In the genomic region with DNA sequence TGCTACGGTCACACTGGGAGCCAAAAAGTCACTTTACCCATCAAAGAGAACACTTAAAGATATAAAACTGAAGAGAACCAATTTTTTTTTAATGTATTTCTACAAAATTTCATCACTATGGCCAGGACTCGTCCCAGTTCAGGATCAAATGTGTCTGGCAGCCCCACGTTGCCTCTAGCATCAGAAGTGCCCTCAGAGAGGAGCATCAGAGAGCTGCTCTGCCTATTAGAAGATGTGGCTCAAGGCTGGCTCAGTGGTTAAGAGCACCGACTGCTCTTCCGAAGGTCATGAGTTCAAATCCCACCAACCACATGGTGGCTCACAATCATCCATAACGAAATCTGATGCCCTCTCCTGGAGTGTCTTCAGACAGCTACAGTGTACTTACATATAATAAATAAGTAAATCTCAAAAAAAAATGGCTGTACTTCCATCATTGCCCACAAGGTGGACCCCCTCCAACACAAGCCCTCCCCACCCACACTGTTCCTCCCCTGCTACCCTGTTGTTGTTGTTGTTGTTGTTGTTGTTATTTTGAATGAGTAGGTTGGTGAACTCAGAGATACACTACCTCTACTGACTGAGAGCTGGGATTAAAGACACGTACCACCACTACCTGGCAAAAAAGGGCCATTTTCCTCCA, we compare ENCODE assay signal across 9 mouse cellular contexts. TPM values are rescaled to one million over a fixed set of nuclear protein-coding genes. Genes with fewer than 3 reads are reported as not detected.
DNase-seq lines count a peak whose midpoint lies in the region; ATAC-seq lines count a peak whose summit lies in the region.
"Had no signal": no experiment of that assay in that cellular context is flagged by ENCODE, and none has a peak within 500 bp of the region (broad histone marks: within the 10 kb centered on the region; RNA-seq: fewer than 3 reads in every experiment).

No protein-coding gene starts in this region.

- no peak overlapping the region for H3K27ac ChIP-seq in heart, embryonic 10.5 days
- no peak overlapping the region for H3K27ac ChIP-seq in embryonic facial prominence, embryonic 11.5 days (replicated peaks; ENCODE audit: low read depth, low read length)
- no peak overlapping the region for H3K27ac ChIP-seq in limb, embryonic 11.5 days (replicated peaks; ENCODE audit: low read depth, low read length)
- H3K27ac ChIP-seq: limb, embryonic 12.5 days had no signal

- no peaks in the 10 kb centered on the region; the same call in 1 of the 2 replicates for H3K36me3 ChIP-seq in heart, embryonic 10.5 days
- H3K36me3 ChIP-seq in embryonic facial prominence, embryonic 11.5 days (replicated peaks; ENCODE audit: control insufficient read depth, insufficient read depth, low read depth, low read length), result no peaks in the 10 kb centered on the region
- H3K36me3 ChIP-seq in limb, embryonic 11.5 days (ENCODE audit: control insufficient read depth, insufficient read depth, low read length), result no peaks in the 10 kb centered on the region
- H3K36me3 ChIP-seq: limb, embryonic 12.5 days had no signal

- peak; percentile 36 to 59 for DNase-seq in heart, adult 18-20 months
- DNase-seq in heart, embryonic 10.5 days (ENCODE audit: low spot score), result no peak
- DNase-seq in 3T3-L1 (ENCODE audit: low read depth, low spot score) (peak; percentile 75), R1 (ENCODE audit: low read depth, low spot score) (peak; percentile 73)
- DNase-seq in embryonic facial prominence, embryonic 11.5 days (ENCODE audit: low spot score), result peak; percentile 79
- peak; percentile 66 for DNase-seq in limb, embryonic 11.5 days (ENCODE audit: low spot score)
- DNase-seq in natural killer cell, adult 2 months (ENCODE audit: low spot score in 2 of 2), result peak; percentile 54 to 68
- DNase-seq in frontal cortex, postnatal 14 days (ENCODE audit: low spot score in 2 of 2), result no peak

- H3K27me3 ChIP-seq in heart, embryonic 10.5 days (ENCODE audit: insufficient read depth, poor library complexity, severe bottlenecking), result no peaks in the 10 kb centered on the region
- no peaks in the 10 kb centered on the region for H3K27me3 ChIP-seq in embryonic facial prominence, embryonic 11.5 days (ENCODE audit: control insufficient read depth, insufficient read depth, low read length)
- no peaks in the 10 kb centered on the region for H3K27me3 ChIP-seq in limb, embryonic 11.5 days (ENCODE audit: control insufficient read depth, insufficient read depth, low read length)
- H3K27me3 ChIP-seq: limb, embryonic 12.5 days had no signal

- H3K4me2 ChIP-seq in embryonic facial prominence, embryonic 11.5 days (ENCODE audit: low read depth, low read length), result no peak overlapping the region
- H3K4me2 ChIP-seq in limb, embryonic 11.5 days (ENCODE audit: low read depth, severe bottlenecking), result no peak overlapping the region

- ATAC-seq in embryonic facial prominence, embryonic 11.5 days (replicated peaks; ENCODE audit: insufficient number of reproducible peaks, low FRiP score, low TSS enrichment, low read depth), result no peak
- no peak for ATAC-seq in limb, embryonic 11.5 days (ENCODE audit: insufficient number of reproducible peaks, low FRiP score, low TSS enrichment, low read depth)

- H3K9ac ChIP-seq in embryonic facial prominence, embryonic 11.5 days (replicated peaks; ENCODE audit: low read length), result no peak overlapping the region
- H3K9ac ChIP-seq in limb, embryonic 11.5 days (ENCODE audit: low read length), result no peak overlapping the region

- peaks cover 21% of the 10 kb centered on the region for H3K4me1 ChIP-seq in heart, embryonic 10.5 days
- H3K4me1 ChIP-seq in embryonic facial prominence, embryonic 11.5 days (ENCODE audit: control insufficient read depth, insufficient read depth, low read length), result no peaks in the 10 kb centered on the region
- H3K4me1 ChIP-seq in limb, embryonic 11.5 days (ENCODE audit: control insufficient read depth, insufficient read depth, low read length), result 0 out of 2 replicates have a peak, but pooled peaks cover 6% of the 10 kb centered on the region

- no peak overlapping the region for H3K4me3 ChIP-seq in heart, embryonic 10.5 days
- H3K4me3 ChIP-seq in embryonic facial prominence, embryonic 11.5 days (ENCODE audit: low read depth, low read length), result no peak overlapping the region
- no peak overlapping the region for H3K4me3 ChIP-seq in limb, embryonic 11.5 days (ENCODE audit: low read depth, low read length)

- H3K9me3 ChIP-seq in heart, embryonic 10.5 days, result no peaks in the 10 kb centered on the region
- H3K9me3 ChIP-seq in embryonic facial prominence, embryonic 11.5 days (replicated peaks; ENCODE audit: control insufficient read depth, low read length), result no peaks in the 10 kb centered on the region
- no peaks in the 10 kb centered on the region for H3K9me3 ChIP-seq in limb, embryonic 11.5 days (ENCODE audit: control insufficient read depth, low read length)
- H3K9me3 ChIP-seq: limb, embryonic 12.5 days had no signal

- 27% methylated on average over 7 of the region's 7 CpGs for WGBS in heart, embryonic 10.5 days
- 38% methylated on average over 7 of the region's 7 CpGs for WGBS in embryonic facial prominence, embryonic 11.5 days
- WGBS in limb, embryonic 11.5 days, result 38% methylated on average over 7 of the region's 7 CpGs

RNA-seq across cellular contexts. Expression of a gene that starts 1.3 kb away (rescaled TPM):
- 1 to 10 TPM; 4.5 to 8.4 TPM for total RNA-seq in heart, adult 18-20 months (2021)
- 28.9 and 31.5 TPM in 2 replicates for polyA plus RNA-seq in heart, embryonic 10.5 days (2016; fragmentation: Nextera tagmentation; extraction: Ambion mirVana)
- polyA plus RNA-seq in embryonic facial prominence, embryonic 11.5 days (2014; fragmentation: Nextera tagmentation; extraction: Ambion mirVana), result 29.5 and 34.6 TPM in 2 replicates
- 38.9 and 39.2 TPM in 2 replicates for polyA plus RNA-seq in limb, embryonic 11.5 days (2014; fragmentation: Nextera tagmentation; extraction: Ambion mirVana)

RNA-seq across cellular contexts. Expression of a gene that starts 12.9 kb away (rescaled TPM):
- under 1 TPM in 1 of 2 experiments, not detected in 1; 0.31 TPM for total RNA-seq in heart, adult 18-20 months (2021)
- polyA plus RNA-seq in heart, embryonic 10.5 days (2016; fragmentation: Nextera tagmentation; extraction: Ambion mirVana), result 4.4 TPM in 2 replicates
- 3.1 and 3.4 TPM in 2 replicates for polyA plus RNA-seq in embryonic facial prominence, embryonic 11.5 days (2014; fragmentation: Nextera tagmentation; extraction: Ambion mirVana)
- polyA plus RNA-seq in limb, embryonic 11.5 days (2014; fragmentation: Nextera tagmentation; extraction: Ambion mirVana), result 0.95 and 1.9 TPM in 2 replicates

RNA-seq across cellular contexts. Expression of a gene that starts 53.9 kb away (rescaled TPM):
- 100 to 1,000 TPM; 129 to 152 TPM for total RNA-seq in heart, adult 18-20 months (2021)
- polyA plus RNA-seq in heart, embryonic 10.5 days (2016; fragmentation: Nextera tagmentation; extraction: Ambion mirVana), result 153 and 172 TPM in 2 replicates
- 151 TPM in 2 replicates for polyA plus RNA-seq in embryonic facial prominence, embryonic 11.5 days (2014; fragmentation: Nextera tagmentation; extraction: Ambion mirVana)
- polyA plus RNA-seq in limb, embryonic 11.5 days (2014; fragmentation: Nextera tagmentation; extraction: Ambion mirVana), result 136 and 149 TPM in 2 replicates

Comparison
In these comparisons a context has a peak if more than half of its experiments do, and no peak if none do; other contexts are left out.
1. DNase-seq: peak in heart, adult 18-20 months (2 of 2), 3T3-L1 (single experiment), R1 (single experiment), embryonic facial prominence, embryonic 11.5 days (single experiment), limb, embryonic 11.5 days (single experiment) and natural killer cell, adult 2 months (2 of 2); none in heart, embryonic 10.5 days (single experiment) and frontal cortex, postnatal 14 days (0 of 2).